Mouse (Mus musculus) brain, embryonic 14.5 days (tissue): Measurements from ENCODE around the gene Secisbp2l.

Source experiments
- CTCF ChIP-seq: fragments of 200-500 bp; IDR thresholded peaks from 2 replicates; pipeline ENCODE4 v1.5.1; 2012; ENCODE audit warnings: inconsistent platforms, mild to moderate bottlenecking, moderate library complexity, borderline replicate concordance; ENCODE audit not compliant: insufficient read depth, insufficient read length; ENCODE audit errors: extremely low read depth
- POLR2A ChIP-seq: fragments of 200-500 bp; IDR thresholded peaks from 2 replicates; pipeline ENCODE4 v1.6.1; 2012; ENCODE audit warnings: mild to moderate bottlenecking, inconsistent platforms, borderline replicate concordance; ENCODE audit not compliant: poor library complexity, insufficient read depth, insufficient read length, severe bottlenecking; ENCODE audit errors: extremely low read depth

- TF ChIP-seq POLR2A: no peak
- no peak for TF ChIP-seq CTCF
Measured at GRCm38 (mm10) chr2:125794166-125794565, 11.5 kb upstream of the Secisbp2l start.
